Mouse (Mus musculus) heart, embryonic 10.5 days (tissue): ENCODE results near the gene Per2. TPM values are rescaled to one million over a fixed set of nuclear protein-coding genes. Genes with fewer than 3 reads are reported as not detected.
A peak's percentile ranks its signal among the peaks of the same experiment; 100 is the strongest.

Experiments
- DNase-seq: peaks from one replicate; pipeline ENCODE4 v3.0.0-alpha.2; 2017; ENCODE audit warnings: low spot score
- H3K27ac ChIP-seq: fragments of 300-500 bp; sonication (generic); 2 replicates; pipeline ENCODE4 v1.5.1; 2016; ENCODE audit warnings: mild to moderate bottlenecking
- H3K27me3 ChIP-seq: fragments of 300-500 bp; sonication (generic); 2 replicates; pipeline ENCODE4 v1.6.1; 2016; ENCODE audit warnings: mild to moderate bottlenecking; ENCODE audit not compliant: poor library complexity, insufficient read depth, severe bottlenecking
- H3K36me3 ChIP-seq: fragments of 300-500 bp; sonication (generic); 2 replicates; pipeline ENCODE4 v1.6.1; 2016; ENCODE audit warnings: mild to moderate bottlenecking, moderate library complexity
- H3K4me1 ChIP-seq: fragments of 300-500 bp; sonication (generic); 2 replicates; pipeline ENCODE4 v1.6.1; 2016; ENCODE audit warnings: mild to moderate bottlenecking
- H3K4me3 ChIP-seq: fragments of 300-500 bp; sonication (generic); 2 replicates; pipeline ENCODE4 v1.5.1; 2016; ENCODE audit warnings: mild to moderate bottlenecking, moderate library complexity
- H3K9me3 ChIP-seq: fragments of 300-500 bp; sonication (generic); 2 replicates; pipeline ENCODE4 v1.6.1; 2016; ENCODE audit warnings: mild to moderate bottlenecking, moderate library complexity
- WGBS: fragments of 180-500 bp; shearing (Covaris S2); methylation state at CpG from one replicate; pipeline ENCODE4 v1.1.7; 2016; 5-methylcytosine and 5-hydroxymethylcytosine counted together
- polyA plus RNA-seq: library from polyadenylated mRNA; unstranded; fragments of >200 nt; fragmentation: Nextera tagmentation; extraction: Ambion mirVana; gene quantifications from 2 replicates; pipeline ENCODE4 v1.2.1, GENCODE M21; 2016

Gene Per2
- polyA plus RNA-seq, 1 experiment from 2014 or later = 4.9 TPM

GRCm38 (mm10) chr1:91441855-91442254, 17.3 kb downstream of the Per2 start:
- DNase-seq = no peak
- no peak overlapping the region for H3K4me3 ChIP-seq
- no peaks in the 10 kb centered on the region for H3K27me3 ChIP-seq
- no peaks in the 10 kb centered on the region for H3K9me3 ChIP-seq
- peaks cover 12% of the 10 kb centered on the region; the same call in 1 of the 2 replicates for H3K4me1 ChIP-seq
- WGBS = 89% methylated on average over 3 of the region's 3 CpGs
- peaks cover 33% of the 10 kb centered on the region for H3K36me3 ChIP-seq
- no peak overlapping the region for H3K27ac ChIP-seq

- H3K9me3 ChIP-seq = no peaks in the 10 kb centered on the region
- peaks cover 34% of the 10 kb centered on the region; the same call in 1 of the 2 replicates for H3K36me3 ChIP-seq
- no peak overlapping the region for H3K27ac ChIP-seq
- H3K4me1 ChIP-seq = peaks cover 16% of the 10 kb centered on the region
- WGBS = 85% methylated on average over 8 of the region's 8 CpGs
- no peak overlapping the region for H3K4me3 ChIP-seq
- H3K27me3 ChIP-seq = no peaks in the 10 kb centered on the region
- DNase-seq = no peak
Measured at GRCm38 (mm10) chr1:91439776-91440175, 19.3 kb downstream of the Per2 start.

- Histone ChIP-seq H3K27ac (no peak overlapping the region), H3K4me1 (peaks cover 16% of the 10 kb centered on the region), H3K27me3 (no peaks in the 10 kb centered on the region), H3K4me3 (no peak overlapping the region), H3K9me3 (no peaks in the 10 kb centered on the region), H3K36me3 (peaks cover 47% of the 10 kb centered on the region; the same call in 1 of the 2 replicates)
- WGBS = 88% methylated on average over 7 of the region's 7 CpGs
- no peak for DNase-seq
Measured at GRCm38 (mm10) chr1:91437573-91437972, 21.6 kb downstream of the Per2 start.

- 85% methylated on average over 3 of the region's 3 CpGs for WGBS
- H3K36me3 ChIP-seq = peaks cover 44% of the 10 kb centered on the region; the same call in 1 of the 2 replicates
- no peak overlapping the region for H3K27ac ChIP-seq
Measured at GRCm38 (mm10) chr1:91437083-91437400, 22.1 kb downstream of the Per2 start.

GRCm38 (mm10) chr1:91436380-91437082, 22.6 kb downstream of the Per2 start:
- H3K36me3 ChIP-seq = peaks cover 40% of the 10 kb centered on the region; the same call in 1 of the 2 replicates
- no peak overlapping the region for H3K4me3 ChIP-seq
- no peak for DNase-seq
- H3K27me3 ChIP-seq = no peaks in the 10 kb centered on the region
- H3K4me1 ChIP-seq = peaks cover 16% of the 10 kb centered on the region
- 83% methylated on average over 6 of the region's 6 CpGs for WGBS
- H3K9me3 ChIP-seq = no peaks in the 10 kb centered on the region
- H3K27ac ChIP-seq = peak overlapping the region; percentile 50; the same call in 1 of the 2 replicates

More at GRCm38 (mm10) chr1:91437083-91437400, 22.1 kb downstream of the Per2 start:
- DNase-seq = no peak
- Histone ChIP-seq H3K9me3 (no peaks in the 10 kb centered on the region), H3K4me3 (no peak overlapping the region), H3K4me1 (peaks cover 16% of the 10 kb centered on the region), H3K27me3 (no peaks in the 10 kb centered on the region)

- peak overlapping the region; percentile 50; the same call in 1 of the 2 replicates for H3K27ac ChIP-seq
- no peaks in the 10 kb centered on the region for H3K27me3 ChIP-seq
- H3K4me3 ChIP-seq = no peak overlapping the region
- no peak for DNase-seq
- WGBS = 83% methylated on average over 13 of the region's 13 CpGs
- H3K9me3 ChIP-seq = no peaks in the 10 kb centered on the region
- peaks cover 38% of the 10 kb centered on the region; the same call in 1 of the 2 replicates for H3K36me3 ChIP-seq
- H3K4me1 ChIP-seq = peaks cover 16% of the 10 kb centered on the region
Measured at GRCm38 (mm10) chr1:91435606-91436130, 23.5 kb downstream of the Per2 start.

- no peaks in the 10 kb centered on the region for H3K9me3 ChIP-seq
- no peaks in the 10 kb centered on the region for H3K27me3 ChIP-seq
- WGBS = 86% methylated on average over 8 of the region's 8 CpGs
- no peak overlapping the region for H3K4me3 ChIP-seq
- H3K27ac ChIP-seq = 0 out of 2 replicates have a peak overlapping the region, but pooled peaks have one; percentile 12
- peaks cover 33% of the 10 kb centered on the region; the same call in 1 of the 2 replicates for H3K36me3 ChIP-seq
- H3K4me1 ChIP-seq = peaks cover 16% of the 10 kb centered on the region
- no peak for DNase-seq
Measured at GRCm38 (mm10) chr1:91434905-91435304, 24.2 kb downstream of the Per2 start.

- peaks cover 42% of the 10 kb centered on the region for H3K36me3 ChIP-seq
- 77% methylated on average over 7 of the region's 7 CpGs for WGBS
Measured at GRCm38 (mm10) chr1:91430761-91431160, 28.4 kb downstream of the Per2 start.

GRCm38 (mm10) chr1:91429212-91429611, 29.9 kb downstream of the Per2 start:
- WGBS = 89% methylated on average over 10 of the region's 10 CpGs
- peaks cover 29% of the 10 kb centered on the region for H3K36me3 ChIP-seq
- H3K27me3 ChIP-seq = no peaks in the 10 kb centered on the region
- DNase-seq = no peak
- no peaks in the 10 kb centered on the region for H3K9me3 ChIP-seq
- no peak overlapping the region for H3K27ac ChIP-seq
- no peak overlapping the region for H3K4me3 ChIP-seq
- H3K4me1 ChIP-seq = 0 out of 2 replicates have a peak, but pooled peaks cover 4% of the 10 kb centered on the region

More at GRCm38 (mm10) chr1:91430761-91431160, 28.4 kb downstream of the Per2 start:
- H3K27ac ChIP-seq = no peak overlapping the region
- no peak for DNase-seq
- H3K4me1 ChIP-seq = peaks cover 9% of the 10 kb centered on the region
- H3K9me3 ChIP-seq = no peaks in the 10 kb centered on the region
- H3K27me3 ChIP-seq = no peaks in the 10 kb centered on the region
- H3K4me3 ChIP-seq = no peak overlapping the region

GRCm38 (mm10) chr1:91428614-91429013, 30.5 kb downstream of the Per2 start:
- peak; percentile 82 for DNase-seq
- H3K27ac ChIP-seq = no peak overlapping the region
- 0 out of 2 replicates have a peak, but pooled peaks cover 6% of the 10 kb centered on the region for H3K4me1 ChIP-seq
- H3K4me3 ChIP-seq = no peak overlapping the region
- peaks cover 29% of the 10 kb centered on the region for H3K36me3 ChIP-seq
- no peaks in the 10 kb centered on the region for H3K27me3 ChIP-seq
- no peaks in the 10 kb centered on the region for H3K9me3 ChIP-seq
- WGBS = 45% methylated on average over 4 of the region's 4 CpGs

GRCm38 (mm10) chr1:91426397-91426796, 32.7 kb downstream of the Per2 start:
- no peaks in the 10 kb centered on the region for H3K27me3 ChIP-seq
- no peak for DNase-seq
- 0 out of 2 replicates have a peak, but pooled peaks cover 9% of the 10 kb centered on the region for H3K4me1 ChIP-seq
- 72% methylated on average over 9 of the region's 9 CpGs for WGBS
- no peak overlapping the region for H3K4me3 ChIP-seq
- no peak overlapping the region for H3K27ac ChIP-seq
- peaks cover 28% of the 10 kb centered on the region for H3K36me3 ChIP-seq
- no peaks in the 10 kb centered on the region for H3K9me3 ChIP-seq

- Histone ChIP-seq H3K27me3 (0 out of 2 replicates have a peak, but pooled peaks cover 3% of the 10 kb centered on the region), H3K4me3 (no peak overlapping the region), H3K36me3 (peaks cover 29% of the 10 kb centered on the region; the same call in 1 of the 2 replicates), H3K9me3 (no peaks in the 10 kb centered on the region), H3K4me1 (0 out of 2 replicates have a peak, but pooled peaks cover 13% of the 10 kb centered on the region), H3K27ac (no peak overlapping the region)
- WGBS = 94% methylated on average over 8 of the region's 8 CpGs
- DNase-seq = no peak
Measured at GRCm38 (mm10) chr1:91420601-91421065, 38.5 kb downstream of the Per2 start.
